Mouse (Mus musculus) right cerebral cortex, postnatal 10 days (tissue): ENCODE data around the gene Eea1.

Source experiments
- DNase-seq, 2 experiments: peaks; one replicate each; pipeline ENCODE4 v3.0.0; 2021; ENCODE audit warnings: low spot score in 2 of 2

Gene Eea1

GRCm38 (mm10) chr10:95949410-95949809, 9.0 kb downstream of the Eea1 start:
- no peak for DNase-seq

GRCm38 (mm10) chr10:95950194-95950593, 9.7 kb downstream of the Eea1 start:
- no peak for DNase-seq

- no peak for DNase-seq
These were observed 10.3 kb downstream of the Eea1 start for GRCm38 (mm10) chr10:95950797-95951196.

GRCm38 (mm10) chr10:95951346-95951745, 10.9 kb downstream of the Eea1 start:
- DNase-seq = no peak

- DNase-seq = no peak
These were observed 16.2 kb downstream of the Eea1 start for GRCm38 (mm10) chr10:95956629-95957028.

GRCm38 (mm10) chr10:95957574-95957973, 17.1 kb downstream of the Eea1 start:
- DNase-seq = no peak

GRCm38 (mm10) chr10:95964679-95965078, 24.2 kb downstream of the Eea1 start:
- no peak for DNase-seq

GRCm38 (mm10) chr10:95969694-95970093, 29.2 kb downstream of the Eea1 start:
- DNase-seq = no peak

GRCm38 (mm10) chr10:95970744-95971212, 30.3 kb downstream of the Eea1 start:
- DNase-seq = no peak

- DNase-seq = no peak
These were observed 30.9 kb downstream of the Eea1 start for GRCm38 (mm10) chr10:95971341-95971740.

- DNase-seq = no peak
These were observed 31.5 kb downstream of the Eea1 start for GRCm38 (mm10) chr10:95971942-95972341.

- DNase-seq = no peak
These were observed 34.0 kb downstream of the Eea1 start for GRCm38 (mm10) chr10:95974462-95974861.

- no peak for DNase-seq
These were observed 36.3 kb downstream of the Eea1 start for GRCm38 (mm10) chr10:95976798-95977197.

GRCm38 (mm10) chr10:95989731-95990130, 49.3 kb downstream of the Eea1 start:
- DNase-seq = no peak

GRCm38 (mm10) chr10:95991176-95991575, 50.7 kb downstream of the Eea1 start:
- DNase-seq = no peak

GRCm38 (mm10) chr10:96000904-96001303, 60.5 kb downstream of the Eea1 start:
- no peak for DNase-seq

- DNase-seq = no peak
These were observed 75.3 kb downstream of the Eea1 start for GRCm38 (mm10) chr10:96015738-96016137.

GRCm38 (mm10) chr10:96017418-96017817, 77.0 kb downstream of the Eea1 start:
- DNase-seq = no peak

GRCm38 (mm10) chr10:96033356-96033984, 93.0 kb downstream of the Eea1 start:
- peak; percentile 56 to 58 for DNase-seq

GRCm38 (mm10) chr10:96034106-96034505, 93.7 kb downstream of the Eea1 start:
- DNase-seq = no peak

- DNase-seq = no peak
These were observed 95.5 kb downstream of the Eea1 start for GRCm38 (mm10) chr10:96035951-96036350.

- peak; percentile 39 to 46 for DNase-seq
These were observed 103.8 kb downstream of the Eea1 start for GRCm38 (mm10) chr10:96044216-96044615.

GRCm38 (mm10) chr10:96047960-96048536, 107.6 kb downstream of the Eea1 start:
- DNase-seq = no peak

GRCm38 (mm10) chr10:96048550-96048949, 108.1 kb downstream of the Eea1 start:
- DNase-seq = no peak
